Mouse (Mus musculus): Measurements from ENCODE around the gene Mettl27. TPM values are rescaled to one million over a fixed set of nuclear protein-coding genes. Genes with fewer than 3 reads are reported as not detected.
A peak's percentile ranks its signal among the peaks of the same experiment; 100 is the strongest.

The Mettl27 gene
- total and polyA plus RNA-seq, 2 experiments from 2014 or later = 5.0 to 7.2 TPM

GRCm38 (mm10) chr5:134985633-134986297 lies 53.6 kb downstream of the Mettl27 start, which contains the start of gene Cldn3:
Cldn3 (plus strand) TSS chr5:134986214.
- DNase-seq (ENCODE audit: low spot score) (peak; percentile 28), ATAC-seq (ENCODE audit: low FRiP score) (no peak; the same call in 1 of the 2 replicates)
- H3K4me3 ChIP-seq (ENCODE audit: low read depth, low read length) = peak within 1 kb of the TSS; percentile 25
- 0 out of 2 replicates have a peak within 1 kb of the TSS, but pooled peaks have one; percentile 13 for H3K9ac ChIP-seq (replicated peaks; ENCODE audit: low read length, poor library complexity, severe bottlenecking)
- peaks cover 41% of the 10 kb centered on the region for H3K27me3 ChIP-seq (ENCODE audit: insufficient read depth, low read length)
- peak within 1 kb of the TSS; percentile 38 for H3K4me2 ChIP-seq (ENCODE audit: low read depth, low read length, poor library complexity, severe bottlenecking)
- H3K36me3 ChIP-seq (ENCODE audit: insufficient read depth, low read length) = no peaks in the 10 kb centered on the region
- H3K4me1 ChIP-seq (ENCODE audit: insufficient read depth, low read length) = peaks cover 4% of the 10 kb centered on the region; the same call in 1 of the 2 replicates
- H3K27ac ChIP-seq (ENCODE audit: low read depth, low read length) = no peak within 1 kb of the TSS
- no peak for TF ChIP-seq CTCF (IDR thresholded peaks at IDR 0.05)
- no peaks in the 10 kb centered on the region for H3K9me3 ChIP-seq (ENCODE audit: low read length)
- WGBS = under 1% methylated on average over 25 of the region's 25 CpGs

GRCm38 (mm10) chr5:134986298-134987268 lies 54.4 kb downstream of the Mettl27 start:
- H3K4me3 ChIP-seq (ENCODE audit: low read depth, low read length) = peak overlapping the region; percentile 25
- H3K36me3 ChIP-seq (ENCODE audit: insufficient read depth, low read length) = no peaks in the 10 kb centered on the region
- H3K27me3 ChIP-seq (ENCODE audit: insufficient read depth, low read length) = peaks cover 41% of the 10 kb centered on the region
- WGBS = 2% methylated on average over 79 of the region's 79 CpGs
- peak; percentile 31; the same call in 1 of the 2 replicates for TF ChIP-seq CTCF (IDR thresholded peaks at IDR 0.05)
- no peaks in the 10 kb centered on the region for H3K9me3 ChIP-seq (ENCODE audit: low read length)
- ATAC-seq (ENCODE audit: low FRiP score) = 0 out of 2 replicates have a peak, but pooled peaks have one; percentile 27
- no peak for DNase-seq (ENCODE audit: low spot score)
- H3K4me1 ChIP-seq (ENCODE audit: insufficient read depth, low read length) = peaks cover 4% of the 10 kb centered on the region; the same call in 1 of the 2 replicates
- 0 out of 2 replicates have a peak overlapping the region, but pooled peaks have one; percentile 13 for H3K9ac ChIP-seq (replicated peaks; ENCODE audit: low read length, poor library complexity, severe bottlenecking)
- H3K27ac ChIP-seq (ENCODE audit: low read depth, low read length) = no peak overlapping the region
- H3K4me2 ChIP-seq (ENCODE audit: low read depth, low read length, poor library complexity, severe bottlenecking) = peak overlapping the region; percentile 38

- Histone ChIP-seq H3K4me3 (ENCODE audit: low read depth, low read length) (no peak overlapping the region), H3K4me2 (ENCODE audit: low read depth, low read length, poor library complexity, severe bottlenecking) (no peak overlapping the region), H3K4me1 (ENCODE audit: insufficient read depth, low read length) (peaks cover 4% of the 10 kb centered on the region; the same call in 1 of the 2 replicates), H3K27ac (ENCODE audit: low read depth, low read length) (no peak overlapping the region), H3K9ac (replicated peaks; ENCODE audit: low read length, poor library complexity, severe bottlenecking) (no peak overlapping the region), H3K9me3 (ENCODE audit: low read length) (no peaks in the 10 kb centered on the region), H3K36me3 (ENCODE audit: insufficient read depth, low read length) (no peaks in the 10 kb centered on the region), H3K27me3 (ENCODE audit: insufficient read depth, low read length) (peaks cover 41% of the 10 kb centered on the region)
- no peak for DNase-seq (ENCODE audit: low spot score)
- WGBS = 78% methylated on average over 11 of the region's 11 CpGs
- TF ChIP-seq CTCF (IDR thresholded peaks at IDR 0.05) = no peak
- ATAC-seq (ENCODE audit: low FRiP score) = no peak
Measured at GRCm38 (mm10) chr5:134989166-134989565, 57.0 kb downstream of the Mettl27 start.

- Histone ChIP-seq H3K27me3 (ENCODE audit: insufficient read depth, low read length) (peaks cover 37% of the 10 kb centered on the region), H3K9me3 (ENCODE audit: low read length) (no peaks in the 10 kb centered on the region), H3K9ac (replicated peaks; ENCODE audit: low read length, poor library complexity, severe bottlenecking) (no peak overlapping the region), H3K4me2 (ENCODE audit: low read depth, low read length, poor library complexity, severe bottlenecking) (no peak overlapping the region), H3K4me1 (ENCODE audit: insufficient read depth, low read length) (peaks cover 4% of the 10 kb centered on the region; the same call in 1 of the 2 replicates), H3K27ac (ENCODE audit: low read depth, low read length) (no peak overlapping the region), H3K4me3 (ENCODE audit: low read depth, low read length) (no peak overlapping the region), H3K36me3 (ENCODE audit: insufficient read depth, low read length) (no peaks in the 10 kb centered on the region)
- TF ChIP-seq CTCF (IDR thresholded peaks at IDR 0.05) = no peak
- DNase-seq (ENCODE audit: low spot score) (no peak), ATAC-seq (ENCODE audit: low FRiP score) (no peak)
- 69% methylated on average over 6 of the region's 6 CpGs for WGBS
Measured at GRCm38 (mm10) chr5:134989741-134990140, 57.6 kb downstream of the Mettl27 start.

Other genes with a start within 250 kb of the Mettl27 start
- 72.9 and 76.5 TPM in 2 replicates for gene Limk1, start 243.8 kb upstream of the Mettl27 start, total RNA-seq (2014; rRNA removed)
- 15.5 and 16.7 TPM in 2 replicates for gene Limk1, start 243.8 kb upstream of the Mettl27 start, polyA plus RNA-seq (2015; fragmentation: Nextera tagmentation; extraction: Ambion mirVana)
- 27.7 and 35.8 TPM in 2 replicates for gene Eln, start 185.0 kb upstream of the Mettl27 start, total RNA-seq (2014; rRNA removed)
- 35.0 and 36.2 TPM in 2 replicates for gene Eln, start 185.0 kb upstream of the Mettl27 start, polyA plus RNA-seq (2015; fragmentation: Nextera tagmentation; extraction: Ambion mirVana)
- not detected in 2 replicates for gene Tmem270, start 25.6 kb upstream of the Mettl27 start, total RNA-seq (2014; rRNA removed)
- gene Tmem270, start 25.6 kb upstream of the Mettl27 start, polyA plus RNA-seq (2015; fragmentation: Nextera tagmentation; extraction: Ambion mirVana) = 0.19 TPM in 1 of 2 replicates, not detected in the other
- not detected in 2 replicates for gene Cldn13, start 16.8 kb upstream of the Mettl27 start, total RNA-seq (2014; rRNA removed)
- not detected in 2 replicates for gene Cldn13, start 16.8 kb upstream of the Mettl27 start, polyA plus RNA-seq (2015; fragmentation: Nextera tagmentation; extraction: Ambion mirVana)
- 0.77 TPM in 1 of 2 replicates, not detected in the other for gene Cldn4, start 14.6 kb downstream of the Mettl27 start, total RNA-seq (2014; rRNA removed)
- not detected in 2 replicates for gene Cldn4, start 14.6 kb downstream of the Mettl27 start, polyA plus RNA-seq (2015; fragmentation: Nextera tagmentation; extraction: Ambion mirVana)
- gene Cldn3, start 53.8 kb downstream of the Mettl27 start, total RNA-seq (2014; rRNA removed) = 2.2 and 3.1 TPM in 2 replicates
- gene Cldn3, start 53.8 kb downstream of the Mettl27 start, polyA plus RNA-seq (2015; fragmentation: Nextera tagmentation; extraction: Ambion mirVana) = 3.0 and 3.3 TPM in 2 replicates
- 56.8 and 64.4 TPM in 2 replicates for gene Abhd11, start 76.8 kb downstream of the Mettl27 start, total RNA-seq (2014; rRNA removed)
- 85.3 and 85.6 TPM in 2 replicates for gene Abhd11, start 76.8 kb downstream of the Mettl27 start, polyA plus RNA-seq (2015; fragmentation: Nextera tagmentation; extraction: Ambion mirVana)
- 165 and 175 TPM in 2 replicates for gene Stx1a, start 91.1 kb downstream of the Mettl27 start, total RNA-seq (2014; rRNA removed)
- gene Stx1a, start 91.1 kb downstream of the Mettl27 start, polyA plus RNA-seq (2015; fragmentation: Nextera tagmentation; extraction: Ambion mirVana) = 190 and 202 TPM in 2 replicates
- gene Dnajc30, start 131.8 kb downstream of the Mettl27 start, total RNA-seq (2014; rRNA removed) = 13.5 and 21.4 TPM in 2 replicates
- gene Dnajc30, start 131.8 kb downstream of the Mettl27 start, polyA plus RNA-seq (2015; fragmentation: Nextera tagmentation; extraction: Ambion mirVana) = 52.5 and 52.8 TPM in 2 replicates
- 48.3 and 49.9 TPM in 2 replicates for gene Bud23, start 132.6 kb downstream of the Mettl27 start, total RNA-seq (2014; rRNA removed)
- 63.6 and 65.5 TPM in 2 replicates for gene Bud23, start 132.6 kb downstream of the Mettl27 start, polyA plus RNA-seq (2015; fragmentation: Nextera tagmentation; extraction: Ambion mirVana)
- gene Vps37d, start 145.9 kb downstream of the Mettl27 start, total RNA-seq (2014; rRNA removed) = 95.4 and 107 TPM in 2 replicates
- gene Vps37d, start 145.9 kb downstream of the Mettl27 start, polyA plus RNA-seq (2015; fragmentation: Nextera tagmentation; extraction: Ambion mirVana) = 31.2 and 32.0 TPM in 2 replicates
- 0.38 and 1.2 TPM in 2 replicates for gene Mlxipl, start 157.5 kb downstream of the Mettl27 start, total RNA-seq (2014; rRNA removed)
- gene Mlxipl, start 157.5 kb downstream of the Mettl27 start, polyA plus RNA-seq (2015; fragmentation: Nextera tagmentation; extraction: Ambion mirVana) = 0.79 and 1.2 TPM in 2 replicates
- gene Tbl2, start 217.3 kb downstream of the Mettl27 start, total RNA-seq (2014; rRNA removed) = 28.6 and 62.9 TPM in 2 replicates
- 8.9 and 10.0 TPM in 2 replicates for gene Tbl2, start 217.3 kb downstream of the Mettl27 start, polyA plus RNA-seq (2015; fragmentation: Nextera tagmentation; extraction: Ambion mirVana)
- 20.0 and 33.2 TPM in 2 replicates for gene Bcl7b, start 235.9 kb downstream of the Mettl27 start, total RNA-seq (2014; rRNA removed)
- 39.2 and 39.7 TPM in 2 replicates for gene Bcl7b, start 235.9 kb downstream of the Mettl27 start, polyA plus RNA-seq (2015; fragmentation: Nextera tagmentation; extraction: Ambion mirVana)

All from midbrain, postnatal 0 days (tissue).